Mouse (Mus musculus) brain, adult 2 months (tissue): ENCODE measurements around the gene Raver1.

Experiments
- DNase-seq: peaks from one replicate; pipeline ENCODE4 v3.0.0; 2011; ENCODE audit warnings: low read depth, low spot score

Raver1 gene

DNA sequence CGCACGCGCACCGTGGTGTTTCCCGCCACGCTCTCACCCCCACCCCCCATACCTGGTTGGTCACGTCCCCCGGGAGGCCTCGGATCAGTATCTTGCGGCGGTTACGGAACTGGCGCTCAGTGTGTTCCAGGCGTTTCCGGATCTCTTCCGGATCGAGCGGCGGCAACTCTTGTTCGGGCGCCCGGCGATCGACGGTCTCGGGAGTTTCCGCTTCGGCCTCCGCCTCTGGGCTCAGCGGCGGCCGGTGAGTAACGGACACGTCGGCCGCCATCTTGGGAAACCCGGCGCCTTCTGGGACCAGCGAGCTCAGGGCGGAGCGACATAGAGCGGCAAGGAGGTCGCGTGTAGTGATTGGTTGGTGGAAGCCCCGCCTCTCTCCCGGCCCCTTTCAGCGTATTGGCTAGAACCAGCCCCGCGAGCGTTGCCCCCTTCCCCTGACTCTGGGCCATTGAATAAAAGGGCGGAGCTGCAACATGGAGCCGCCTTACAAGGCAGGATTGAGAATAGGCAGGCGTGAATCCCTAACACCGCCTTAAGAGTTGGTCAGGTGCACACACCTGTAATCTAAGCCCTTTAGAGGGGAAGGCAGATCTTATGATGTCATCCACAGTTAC lies at the start of gene Raver1, which contains the start of gene Gm38431:
TSS of gene Raver1 (minus strand) at position 302 of the 614 bp plus-strand sequence.
TSS of gene Gm38431 (minus strand) at position 291 of the 614 bp plus-strand sequence.
- peak; percentile 99 for DNase-seq

- no peak for DNase-seq
Measured at GRCm38 (mm10) chr9:21138386-21138785, 46.6 kb upstream of the Raver1 start.

GRCm38 (mm10) chr9:21137229-21137628 lies 45.4 kb upstream of the Raver1 start:
- DNase-seq, result peak; percentile 85

DNA sequence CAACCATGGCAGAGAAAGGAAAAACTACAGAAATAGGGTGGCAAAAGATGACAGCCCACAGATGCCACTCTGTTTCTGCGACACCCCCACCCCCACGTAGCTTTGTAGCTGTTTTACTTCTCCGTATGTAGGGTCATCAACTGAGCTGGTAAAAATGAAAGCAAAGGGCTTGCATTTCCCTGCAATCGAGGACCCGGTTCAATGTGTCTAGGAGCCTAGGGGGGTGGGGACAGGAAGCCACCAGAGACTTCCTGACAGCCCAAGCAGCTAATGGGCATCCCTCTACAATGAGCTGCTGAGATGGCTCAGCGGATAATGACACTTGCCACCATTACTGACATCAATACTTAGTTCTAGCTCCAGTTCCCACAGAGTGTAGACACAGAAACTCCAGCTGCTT lies 44.6 kb upstream of the Raver1 start:
- no peak for DNase-seq

DNA sequence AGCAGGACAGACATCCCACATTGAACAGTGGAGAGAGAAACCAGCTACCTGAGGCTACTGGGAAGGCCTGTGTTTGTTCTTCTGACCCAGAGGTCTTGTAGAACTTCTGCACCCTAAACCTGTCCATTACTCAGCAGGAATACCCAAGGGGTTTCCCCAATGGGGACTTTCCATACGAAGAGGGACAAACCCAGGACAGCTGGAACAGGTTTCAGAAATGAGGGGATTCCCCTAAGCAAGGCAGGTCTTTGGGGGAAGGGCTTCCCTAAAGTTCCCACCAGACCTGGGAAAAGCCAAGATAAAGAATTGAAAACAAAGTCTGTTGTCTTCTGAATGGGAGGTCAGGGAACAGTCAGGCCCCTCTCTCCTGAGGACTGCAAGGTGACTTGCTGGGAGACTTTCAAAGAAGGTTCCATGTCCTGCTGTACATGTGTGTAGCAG lies 44.2 kb upstream of the Raver1 start:
- no peak for DNase-seq

- no peak for DNase-seq
Measured at GRCm38 (mm10) chr9:21135329-21135890, 43.6 kb upstream of the Raver1 start.

- peak; percentile 65 for DNase-seq
Measured at GRCm38 (mm10) chr9:21134595-21135328, 43.0 kb upstream of the Raver1 start.

- no peak for DNase-seq
Measured at GRCm38 (mm10) chr9:21133064-21133707, 41.4 kb upstream of the Raver1 start.

DNA sequence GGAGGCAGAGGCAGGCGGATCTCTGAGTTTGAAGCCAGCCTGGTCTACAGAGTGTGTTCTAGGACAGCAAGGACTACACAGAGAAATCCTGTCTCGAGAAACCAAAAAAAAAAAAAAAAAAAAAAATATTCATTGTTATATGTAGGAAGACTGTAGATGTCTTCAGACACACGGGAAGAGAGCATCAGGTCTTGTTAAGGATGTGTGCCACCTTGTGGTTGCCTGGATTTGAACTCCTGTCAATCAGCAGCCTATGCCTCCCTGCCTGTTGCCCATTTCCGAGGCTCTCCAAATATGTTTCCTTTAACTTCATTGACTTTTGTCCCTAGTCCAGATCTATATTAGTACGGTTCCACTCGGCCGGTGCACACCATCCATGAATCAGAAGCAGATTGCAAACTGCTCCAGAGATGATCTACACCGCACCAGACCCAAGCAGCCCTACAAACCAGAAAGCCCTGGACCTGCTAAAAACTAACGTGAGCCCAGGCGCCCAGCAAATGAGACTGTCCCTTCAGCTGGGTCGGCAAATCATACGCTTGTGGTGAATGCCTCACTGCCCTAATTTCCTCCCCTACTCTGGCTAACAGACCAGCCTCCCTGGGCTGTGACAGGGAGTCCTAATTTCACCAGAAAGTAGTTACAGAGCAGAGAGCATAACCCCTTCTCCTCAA lies 40.4 kb upstream of the Raver1 start:
- peak; percentile 73 for DNase-seq

DNA sequence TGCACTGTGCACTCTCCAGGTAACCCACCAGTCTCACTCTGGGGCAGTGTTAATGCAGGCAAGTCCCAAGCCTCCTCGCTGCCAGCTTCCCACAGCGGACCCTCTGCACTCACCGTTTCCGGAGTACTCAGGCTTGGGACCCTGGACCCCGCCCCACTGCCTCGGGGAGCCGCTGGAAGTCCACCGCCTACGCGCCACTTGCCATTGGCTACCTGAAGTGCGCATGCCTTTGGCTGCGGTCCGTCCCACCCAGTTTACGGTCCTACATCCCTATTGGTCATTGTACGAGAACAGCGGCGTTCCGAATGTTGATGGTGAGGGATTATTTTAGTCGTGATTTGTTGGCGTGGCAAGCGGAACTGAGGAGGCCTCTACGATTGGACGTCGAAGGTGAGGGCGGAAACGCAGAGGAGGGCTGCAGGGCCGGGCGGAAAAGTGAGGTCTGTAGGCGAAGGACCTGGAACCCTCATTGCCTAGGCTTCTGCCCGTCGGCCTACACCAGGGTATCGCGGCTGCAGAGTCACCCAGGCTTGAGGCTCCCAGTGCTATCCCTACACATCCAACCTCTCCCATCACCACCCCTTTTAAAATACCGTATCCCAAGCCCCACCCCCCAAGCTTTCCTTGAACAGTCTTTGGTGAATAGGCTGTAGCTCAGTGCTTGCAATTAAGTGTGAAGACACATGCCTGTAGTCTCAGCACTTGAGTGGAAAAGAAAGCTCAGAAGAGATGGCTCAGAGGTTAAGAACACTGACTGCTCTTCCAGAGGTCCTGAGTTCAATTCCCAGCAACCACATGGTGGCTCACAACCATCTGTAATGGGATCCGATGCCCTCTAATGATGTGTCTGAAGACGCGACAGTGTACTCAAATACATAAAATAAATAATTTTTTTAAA lies 39.5 kb upstream of the Raver1 start, which contains the start of gene Tyk2:
TSS of gene Tyk2 (minus strand) at position 185 of the 898 bp plus-strand sequence.
- DNase-seq, result peak; percentile 99

- no peak for DNase-seq
Measured at GRCm38 (mm10) chr9:21126259-21126627, 34.4 kb upstream of the Raver1 start.

- DNase-seq, result no peak
Measured at GRCm38 (mm10) chr9:21125502-21126258, 33.9 kb upstream of the Raver1 start.

- DNase-seq, result no peak
Measured at GRCm38 (mm10) chr9:21124837-21125236, 33.0 kb upstream of the Raver1 start.

DNA sequence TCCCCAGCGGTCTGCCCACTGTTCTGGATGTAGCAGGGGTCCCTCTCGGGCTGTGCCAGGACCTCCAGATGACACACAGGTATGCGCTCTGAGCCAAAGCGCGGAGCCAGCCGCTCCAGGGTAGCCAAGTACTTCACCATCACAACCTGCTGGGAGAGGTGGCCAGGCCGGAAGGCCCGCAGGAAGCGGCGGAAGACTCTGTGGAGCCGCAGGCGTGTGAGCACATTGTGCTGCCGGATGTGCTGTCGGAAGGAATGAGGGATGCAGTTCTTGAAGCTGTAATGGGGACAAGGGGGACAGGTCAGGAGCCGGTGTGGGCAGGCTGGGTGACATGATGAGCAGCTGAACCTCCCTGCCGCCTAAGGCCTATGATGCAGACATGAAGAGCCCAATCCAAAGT lies 29.7 kb upstream of the Raver1 start:
- DNase-seq, result no peak

GRCm38 (mm10) chr9:21117073-21117472 lies 25.3 kb upstream of the Raver1 start:
- no peak for DNase-seq

DNA sequence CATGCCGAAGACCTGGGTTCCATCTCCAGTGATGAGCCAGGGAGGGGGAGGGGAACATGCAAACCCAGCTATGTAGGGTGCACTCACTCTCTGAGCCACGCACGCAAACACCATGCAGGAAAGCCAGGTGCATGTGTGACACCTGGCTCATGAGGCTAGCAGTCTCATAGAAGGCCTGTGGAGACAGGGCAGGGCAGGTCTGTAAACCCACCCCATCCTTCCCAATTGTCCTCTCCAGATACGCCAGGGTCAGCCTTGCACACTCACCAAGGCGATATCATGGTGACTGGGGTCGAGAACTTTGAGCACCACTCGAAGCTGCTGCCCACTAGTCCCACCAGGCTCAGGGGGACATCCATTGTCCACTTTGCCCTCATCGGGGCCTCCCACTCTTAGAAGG lies 23.3 kb upstream of the Raver1 start:
- no peak for DNase-seq

DNA sequence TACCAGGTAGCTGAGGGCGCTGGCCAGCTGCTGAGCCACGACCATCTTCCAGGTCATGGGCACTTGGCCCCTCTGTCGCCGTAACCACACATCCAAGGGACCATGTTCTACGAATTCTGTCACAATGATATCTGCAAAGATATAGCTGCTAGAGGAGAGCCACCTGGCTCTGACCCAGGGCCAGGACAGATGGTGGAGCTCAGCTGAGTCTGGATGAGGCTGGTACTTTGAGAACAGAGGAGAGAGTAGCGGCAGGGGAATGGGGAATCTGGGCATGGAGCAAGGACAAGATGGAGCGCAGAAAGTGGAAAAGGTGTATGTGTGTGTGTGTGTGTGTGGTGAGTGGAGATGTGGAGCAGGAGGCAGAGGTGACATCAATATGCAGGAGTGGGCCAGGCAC lies 22.4 kb upstream of the Raver1 start:
- peak; percentile 68 for DNase-seq

DNA sequence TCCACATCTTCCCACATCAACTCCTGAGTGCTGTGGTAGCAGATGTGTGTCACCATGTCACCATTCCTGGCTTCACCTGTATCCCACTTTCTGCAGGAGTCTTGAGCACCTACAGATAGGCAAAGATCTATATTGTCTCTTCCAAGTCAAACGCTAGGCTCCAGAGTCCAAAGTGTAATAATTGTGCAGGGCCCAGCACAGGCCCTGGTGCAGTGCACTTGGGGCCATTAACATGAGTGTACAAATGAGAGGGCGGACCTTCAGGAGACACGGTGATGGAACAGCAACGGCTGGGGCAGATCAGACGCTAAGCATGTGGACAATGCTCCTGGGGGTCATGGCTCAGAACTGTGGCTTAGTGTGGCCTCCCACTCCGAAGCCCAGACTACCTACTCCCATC lies 21.9 kb upstream of the Raver1 start:
- no peak for DNase-seq

GRCm38 (mm10) chr9:21107607-21108237 lies 15.9 kb upstream of the Raver1 start:
- DNase-seq, result no peak
